Mouse (Mus musculus): ENCODE measurements around the gene Tet3. TPM values are rescaled to one million over a fixed set of nuclear protein-coding genes. Genes with fewer than 3 reads are reported as not detected.

The Tet3 gene
- polyA plus RNA-seq, 1 experiment from 2014 or later: 66.1 TPM

DNA sequence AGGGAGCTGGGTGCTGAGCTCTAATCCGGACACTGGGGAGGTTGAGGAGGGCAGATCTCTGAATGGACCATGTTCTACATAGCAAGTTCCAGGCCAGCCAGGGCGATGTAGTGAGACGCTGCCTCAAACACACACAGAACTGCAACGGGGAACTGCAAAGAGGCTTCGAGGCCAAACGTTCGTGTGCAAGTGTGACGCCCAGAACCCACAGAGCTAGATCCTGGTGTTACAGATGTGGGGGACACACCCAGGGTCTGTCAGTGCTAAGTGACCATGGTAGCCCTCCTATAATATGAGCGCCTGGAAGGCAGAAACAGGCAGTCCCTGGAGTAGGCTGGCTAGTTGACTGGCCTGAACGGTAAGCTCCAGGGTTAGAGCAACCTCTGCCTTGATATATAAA is 101.4 kb downstream of the Tet3 start:
- H3K4me2 ChIP-seq (replicated peaks): no peak overlapping the region
- no peaks in the 10 kb centered on the region for H3K9me3 ChIP-seq (replicated peaks)
- no peak overlapping the region for H3K9ac ChIP-seq
- H3K27ac ChIP-seq (replicated peaks): no peak overlapping the region
- WGBS: 90% methylated on average over 10 of the region's 10 CpGs
- H3K36me3 ChIP-seq: peaks cover 52% of the 10 kb centered on the region
- ATAC-seq (ENCODE audit: insufficient number of reproducible peaks, low FRiP score, low TSS enrichment, low read depth): no peak
- H3K4me1 ChIP-seq: no peaks in the 10 kb centered on the region
- H3K27me3 ChIP-seq: no peaks in the 10 kb centered on the region
- no peak overlapping the region for H3K4me3 ChIP-seq (replicated peaks)

DNA sequence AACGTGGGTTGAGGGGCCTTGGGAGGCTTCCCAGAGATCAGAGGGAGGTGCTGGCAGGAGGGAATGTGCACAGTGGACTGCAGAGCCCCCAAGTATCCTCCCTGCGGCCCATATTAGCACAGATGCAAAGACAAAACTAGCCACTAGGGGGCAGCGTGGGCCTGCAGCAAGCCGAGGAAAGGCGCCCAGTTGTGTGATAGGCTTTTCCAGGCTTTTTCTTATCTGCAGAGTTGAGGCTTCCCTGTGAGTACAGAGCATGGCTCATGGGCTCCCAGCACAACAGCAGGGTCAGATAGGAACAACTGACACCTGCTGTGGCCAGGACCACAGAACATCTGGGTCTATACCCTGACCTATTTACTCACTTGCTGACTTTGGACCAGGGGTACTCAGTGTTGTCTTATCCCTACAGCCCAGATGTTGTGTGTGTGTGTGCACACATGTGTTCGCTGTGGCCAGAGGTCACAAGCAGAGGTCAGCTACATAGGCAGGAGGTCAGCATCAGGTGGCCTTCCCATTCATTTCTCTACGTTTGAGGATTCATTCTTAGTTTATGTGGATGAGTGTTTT is 102.2 kb downstream of the Tet3 start:
- Histone ChIP-seq H3K4me1 (no peaks in the 10 kb centered on the region), H3K27me3 (no peaks in the 10 kb centered on the region), H3K36me3 (peaks cover 52% of the 10 kb centered on the region), H3K9me3 (replicated peaks) (no peaks in the 10 kb centered on the region), H3K27ac (replicated peaks) (no peak overlapping the region), H3K4me2 (replicated peaks) (no peak overlapping the region), H3K9ac (no peak overlapping the region), H3K4me3 (replicated peaks) (no peak overlapping the region)
- WGBS: 25% methylated on average over 7 of the region's 7 CpGs
- 0 out of 2 replicates have a peak, but pooled peaks have one; percentile 22 for ATAC-seq (ENCODE audit: insufficient number of reproducible peaks, low FRiP score, low TSS enrichment, low read depth)

DNA sequence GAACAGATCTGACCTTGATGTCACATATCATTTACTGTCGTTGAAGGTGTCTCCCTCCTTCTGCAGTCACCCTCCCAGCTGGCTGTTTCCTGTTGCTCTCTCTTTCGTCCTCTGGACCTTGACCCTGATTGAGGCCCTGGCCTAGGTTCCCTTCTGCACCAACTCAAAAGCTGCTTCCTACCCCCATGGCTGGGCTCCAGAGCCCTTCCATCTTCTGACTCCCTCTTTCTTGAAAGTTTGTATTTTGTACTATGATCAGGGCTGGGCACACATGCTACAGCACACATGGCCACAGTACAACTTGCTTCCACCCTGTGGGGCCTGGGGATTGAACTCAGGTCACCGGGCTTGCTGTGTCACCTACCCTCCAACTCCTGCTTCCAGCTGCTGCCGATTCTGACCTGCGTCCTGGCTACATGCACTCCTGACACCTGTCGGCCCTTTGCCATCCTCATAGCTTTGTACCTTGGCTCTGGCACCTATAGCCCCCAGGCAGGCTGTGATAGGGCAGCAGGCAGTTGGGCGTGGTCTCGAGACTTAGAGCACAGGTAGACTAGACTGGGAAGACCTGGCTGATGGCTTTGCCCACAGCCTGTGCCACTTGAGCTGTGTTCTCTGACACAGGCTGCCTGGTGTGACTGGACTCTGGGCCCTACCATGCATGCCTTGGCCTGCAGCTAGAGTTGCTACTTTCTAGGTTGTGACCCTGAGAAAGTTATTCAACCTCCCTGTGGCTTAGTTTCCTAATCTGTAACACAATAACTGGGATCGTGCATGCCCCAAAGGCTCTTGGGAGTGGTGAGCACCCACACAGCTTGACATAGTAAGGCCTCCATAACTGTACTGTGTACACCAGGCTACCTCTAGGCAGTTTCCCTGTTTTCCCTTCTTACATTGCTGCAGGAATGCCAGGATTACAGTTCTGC is 103.8 kb downstream of the Tet3 start:
- H3K4me2 ChIP-seq (replicated peaks): no peak overlapping the region
- peaks cover 50% of the 10 kb centered on the region for H3K36me3 ChIP-seq
- no peak for ATAC-seq (ENCODE audit: insufficient number of reproducible peaks, low FRiP score, low TSS enrichment, low read depth)
- peaks cover 5% of the 10 kb centered on the region for H3K4me1 ChIP-seq
- H3K9ac ChIP-seq: no peak overlapping the region
- no peaks in the 10 kb centered on the region for H3K9me3 ChIP-seq (replicated peaks)
- no peak overlapping the region for H3K27ac ChIP-seq (replicated peaks)
- H3K4me3 ChIP-seq (replicated peaks): no peak overlapping the region
- H3K27me3 ChIP-seq: no peaks in the 10 kb centered on the region
- 73% methylated on average over 9 of the region's 9 CpGs for WGBS

DNA sequence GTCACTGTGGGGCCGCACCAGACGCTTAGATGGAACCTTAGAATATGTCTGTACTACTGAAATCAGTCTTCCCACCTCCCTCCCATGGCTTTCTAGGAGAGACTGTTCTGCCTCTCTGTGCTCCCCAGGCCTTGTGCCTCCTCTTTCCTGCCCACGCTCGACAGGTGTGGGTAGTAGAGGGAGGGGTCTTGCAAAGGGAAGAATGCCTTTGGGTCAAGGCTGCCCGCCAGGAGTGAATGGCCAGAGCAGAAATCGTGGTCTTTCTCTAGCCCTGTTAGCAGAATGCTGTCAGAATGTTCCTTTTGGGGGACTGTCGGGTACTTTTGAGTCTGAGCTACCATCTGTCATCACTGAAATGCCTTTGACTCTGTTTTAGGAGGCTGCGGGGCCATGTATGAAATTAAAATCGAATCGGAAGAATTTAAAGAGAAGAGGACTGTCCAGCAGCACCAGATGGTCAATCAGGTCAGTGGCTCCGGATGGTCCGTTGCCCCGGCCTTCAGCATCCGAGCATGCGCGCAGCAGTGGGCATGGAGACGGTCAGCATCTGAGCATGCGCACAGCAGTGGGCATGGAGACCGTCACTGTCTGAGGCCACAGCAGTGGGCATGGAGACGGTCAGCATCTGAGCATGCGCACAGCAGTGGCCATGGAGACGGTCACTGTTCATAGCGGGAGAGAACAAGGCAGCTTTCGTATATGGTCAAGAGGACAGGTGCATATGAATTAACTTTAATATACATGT is 106.0 kb downstream of the Tet3 start:
- no peak overlapping the region for H3K4me2 ChIP-seq (replicated peaks)
- H3K9me3 ChIP-seq (replicated peaks): no peaks in the 10 kb centered on the region
- ATAC-seq (ENCODE audit: insufficient number of reproducible peaks, low FRiP score, low TSS enrichment, low read depth): no peak
- H3K9ac ChIP-seq: no peak overlapping the region
- H3K27me3 ChIP-seq: no peaks in the 10 kb centered on the region
- H3K36me3 ChIP-seq: peaks cover 29% of the 10 kb centered on the region
- H3K4me1 ChIP-seq: peaks cover 15% of the 10 kb centered on the region
- WGBS: 93% methylated on average over 24 of the region's 24 CpGs
- no peak overlapping the region for H3K27ac ChIP-seq (replicated peaks)
- no peak overlapping the region for H3K4me3 ChIP-seq (replicated peaks)

DNA sequence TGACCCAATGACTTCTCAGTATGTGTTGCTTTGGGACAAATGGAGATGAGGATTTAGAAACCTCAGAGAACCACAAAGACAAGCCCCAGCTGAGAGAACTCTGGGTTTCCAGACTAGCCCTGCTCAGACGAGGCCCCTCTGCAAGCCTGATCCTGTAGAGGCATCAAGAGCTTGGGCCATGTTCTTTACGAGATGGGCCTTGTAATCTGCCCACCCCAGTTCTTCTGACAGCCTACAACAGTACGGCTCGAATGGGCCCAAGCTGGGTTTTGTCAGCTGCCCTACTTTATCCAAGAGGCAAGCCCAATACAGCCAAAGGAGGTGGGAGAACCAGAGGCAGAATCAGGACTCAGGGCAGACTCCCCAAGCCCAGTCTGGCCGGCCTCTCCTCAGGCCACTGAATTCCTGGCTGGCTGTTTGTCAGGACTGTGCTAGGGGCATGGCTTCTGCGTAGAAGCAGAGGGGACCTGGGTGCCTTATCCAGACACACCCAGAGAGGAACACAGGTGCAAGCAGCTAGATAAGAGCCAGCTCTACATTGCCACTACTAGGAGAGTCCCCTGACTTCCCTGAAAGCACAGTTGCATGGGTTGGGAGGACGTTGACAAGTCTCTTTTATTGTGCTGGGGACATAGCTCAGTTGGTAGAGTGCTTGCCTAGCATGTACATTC is 107.3 kb downstream of the Tet3 start:
- no peak for ATAC-seq (ENCODE audit: insufficient number of reproducible peaks, low FRiP score, low TSS enrichment, low read depth)
- Histone ChIP-seq H3K9ac (no peak overlapping the region), H3K27me3 (no peaks in the 10 kb centered on the region), H3K36me3 (peaks cover 25% of the 10 kb centered on the region), H3K4me1 (peaks cover 15% of the 10 kb centered on the region), H3K9me3 (replicated peaks) (no peaks in the 10 kb centered on the region), H3K4me2 (replicated peaks) (no peak overlapping the region), H3K27ac (replicated peaks) (no peak overlapping the region), H3K4me3 (replicated peaks) (no peak overlapping the region)
- 72% methylated on average over 7 of the region's 7 CpGs for WGBS

DNA sequence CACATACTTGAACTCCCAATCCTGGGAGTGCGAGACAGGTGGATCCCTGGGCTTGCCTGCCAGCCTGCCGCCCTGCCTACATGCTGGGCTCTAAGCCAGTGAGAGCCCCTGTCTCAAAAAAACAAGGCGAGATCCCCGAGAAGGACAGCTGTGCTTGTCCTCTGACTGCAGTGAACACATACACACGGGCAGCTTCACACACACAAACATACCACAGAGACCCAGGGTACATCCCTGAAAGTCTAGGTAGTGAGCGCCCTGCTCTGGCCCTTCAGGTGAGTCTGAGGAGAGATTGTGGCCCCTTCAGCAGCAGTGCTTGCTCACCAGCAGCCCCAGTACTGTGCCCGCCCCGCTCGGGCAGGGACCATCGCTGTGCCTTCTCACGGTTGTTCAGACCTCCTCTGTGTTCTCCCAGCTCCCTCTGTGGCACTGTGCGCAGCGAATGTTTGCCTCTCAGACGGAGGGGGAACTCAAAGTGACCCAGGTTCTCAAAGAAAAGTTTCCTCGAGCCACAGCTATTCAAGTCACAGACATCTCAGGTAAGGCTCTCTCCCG is 108.0 kb downstream of the Tet3 start:
- Histone ChIP-seq H3K4me3 (replicated peaks) (no peak overlapping the region), H3K27ac (replicated peaks) (no peak overlapping the region), H3K9me3 (replicated peaks) (no peaks in the 10 kb centered on the region), H3K9ac (no peak overlapping the region), H3K27me3 (no peaks in the 10 kb centered on the region), H3K36me3 (peaks cover 25% of the 10 kb centered on the region), H3K4me2 (replicated peaks) (no peak overlapping the region), H3K4me1 (peaks cover 15% of the 10 kb centered on the region)
- ATAC-seq (ENCODE audit: insufficient number of reproducible peaks, low FRiP score, low TSS enrichment, low read depth): no peak
- WGBS: 88% methylated on average over 16 of the region's 16 CpGs

DNA sequence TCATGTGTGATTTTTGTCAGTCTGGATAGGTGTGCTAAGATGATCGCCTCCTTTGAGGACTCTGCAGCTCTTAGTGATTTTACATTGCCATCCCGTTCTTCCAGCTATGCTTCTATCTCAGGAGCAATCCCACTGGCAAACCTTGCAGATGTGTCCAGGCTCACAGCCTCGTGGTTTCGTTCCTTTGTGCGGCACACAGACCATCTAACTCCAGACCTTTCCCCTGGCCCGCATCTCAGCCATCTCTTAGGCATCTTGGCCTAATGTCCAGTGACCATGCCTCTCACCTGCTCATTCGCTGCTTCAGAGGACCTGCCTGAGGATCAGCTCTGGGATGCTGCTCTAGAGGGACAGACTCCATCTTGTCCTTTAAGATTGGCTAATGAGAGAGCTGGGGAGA is 108.7 kb downstream of the Tet3 start:
- Histone ChIP-seq H3K9ac (peak overlapping the region; percentile 94), H3K4me3 (replicated peaks) (peak overlapping the region; percentile 93), H3K4me1 (peaks cover 15% of the 10 kb centered on the region), H3K27me3 (no peaks in the 10 kb centered on the region), H3K36me3 (peaks cover 18% of the 10 kb centered on the region), H3K9me3 (replicated peaks) (no peaks in the 10 kb centered on the region), H3K27ac (replicated peaks) (no peak overlapping the region), H3K4me2 (replicated peaks) (peak overlapping the region; percentile 79)
- 79% methylated on average over 7 of the region's 7 CpGs for WGBS
- no peak for ATAC-seq (ENCODE audit: insufficient number of reproducible peaks, low FRiP score, low TSS enrichment, low read depth)

DNA sequence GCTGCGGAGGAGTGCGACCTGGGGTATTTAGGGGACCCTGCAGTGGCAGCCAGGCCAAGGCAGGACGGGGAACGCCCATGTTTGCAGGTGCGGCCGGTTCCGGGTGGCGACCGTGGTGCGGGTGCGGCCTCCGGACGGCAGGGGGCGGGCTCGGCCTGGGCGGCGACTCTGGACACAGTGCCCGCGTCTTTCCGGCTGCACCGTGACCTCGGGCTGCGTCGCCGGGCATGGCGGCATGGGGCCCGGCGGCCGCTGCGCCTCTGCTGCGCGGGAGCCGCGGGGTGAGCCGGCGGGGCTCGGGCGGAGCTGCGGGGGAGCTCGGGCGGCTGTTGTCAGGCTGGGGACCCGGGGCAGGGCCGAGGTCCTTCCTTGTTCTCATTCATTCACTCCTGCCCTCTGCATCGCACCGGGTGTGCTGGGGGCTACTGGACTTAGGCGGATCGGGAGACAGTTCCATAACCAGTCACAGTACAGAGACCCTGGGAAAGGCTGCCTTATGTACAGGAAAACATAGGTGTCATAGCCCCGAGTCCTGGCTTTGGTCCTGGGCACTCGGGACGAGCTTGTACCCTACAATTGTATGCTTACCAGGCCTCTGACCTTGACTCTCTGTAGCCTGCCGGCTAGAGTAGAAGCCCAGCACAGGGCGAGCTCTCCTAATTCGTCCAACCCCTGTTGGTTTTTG is 109.5 kb downstream of the Tet3 start:
- peak overlapping the region; percentile 93 for H3K4me3 ChIP-seq (replicated peaks)
- under 1% methylated on average over 50 of the region's 53 CpGs for WGBS
- peaks cover 11% of the 10 kb centered on the region for H3K36me3 ChIP-seq
- no peak overlapping the region; the same call in 1 of the 2 replicates for H3K27ac ChIP-seq (replicated peaks)
- H3K27me3 ChIP-seq: no peaks in the 10 kb centered on the region
- peak overlapping the region; percentile 79 for H3K4me2 ChIP-seq (replicated peaks)
- peaks cover 15% of the 10 kb centered on the region for H3K4me1 ChIP-seq
- H3K9ac ChIP-seq: peak overlapping the region; percentile 94
- no peaks in the 10 kb centered on the region for H3K9me3 ChIP-seq (replicated peaks)
- peak; percentile 90 for ATAC-seq (ENCODE audit: insufficient number of reproducible peaks, low FRiP score, low TSS enrichment, low read depth)

DNA sequence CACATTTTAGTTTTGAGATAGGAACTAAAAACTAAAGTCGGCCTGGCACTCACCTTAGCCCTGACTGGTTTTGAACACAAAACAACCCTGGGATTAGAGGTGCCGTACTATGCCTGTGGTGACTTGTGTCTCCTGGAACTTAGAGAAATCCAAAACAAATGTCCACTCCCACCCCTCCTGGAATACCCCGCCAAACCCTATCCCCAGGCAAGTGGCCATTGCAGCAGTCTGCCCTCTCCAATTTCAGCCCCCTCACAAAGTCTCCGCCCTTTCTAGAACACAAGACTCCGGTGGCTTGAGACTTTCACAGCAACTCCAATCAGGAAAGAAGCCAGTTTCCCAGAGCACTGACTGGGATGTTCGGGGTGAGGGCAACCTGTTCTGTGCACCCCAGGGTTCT is 110.0 kb downstream of the Tet3 start, which contains the start of gene Bola3:
Bola3 (plus strand) TSS at position 275 of the 400 bp plus-strand sequence.
- Histone ChIP-seq H3K27me3 (no peaks in the 10 kb centered on the region), H3K4me3 (replicated peaks) (peak within 1 kb of the TSS; percentile 93), H3K27ac (replicated peaks) (no peak within 1 kb of the TSS; the same call in 1 of the 2 replicates), H3K9ac (peak within 1 kb of the TSS; percentile 94), H3K4me1 (peaks cover 15% of the 10 kb centered on the region), H3K4me2 (replicated peaks) (peak within 1 kb of the TSS; percentile 79), H3K9me3 (replicated peaks) (no peaks in the 10 kb centered on the region), H3K36me3 (peaks cover 6% of the 10 kb centered on the region)
- peak; percentile 58 for ATAC-seq (ENCODE audit: insufficient number of reproducible peaks, low FRiP score, low TSS enrichment, low read depth)
- 19% methylated on average over 6 of the region's 6 CpGs for WGBS

DNA sequence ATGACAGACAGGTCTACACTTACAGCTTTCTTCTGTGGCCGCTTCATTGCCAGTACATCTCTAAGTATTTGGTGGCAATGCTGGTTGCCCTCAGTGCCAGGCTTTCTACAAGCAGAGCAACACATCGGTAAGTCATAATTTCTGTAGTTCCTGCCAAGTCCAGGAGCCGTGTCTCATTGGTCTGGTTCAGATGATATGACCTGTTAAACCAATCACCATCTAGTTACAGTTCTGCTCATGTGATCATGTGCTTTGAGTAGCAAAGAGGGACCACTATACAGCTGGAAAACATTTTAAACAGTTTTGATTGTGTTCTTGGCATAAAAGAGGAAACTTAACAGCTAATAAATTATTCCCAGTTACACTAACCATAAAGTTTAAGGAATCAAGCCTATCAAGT is 111.0 kb downstream of the Tet3 start:
- H3K36me3 ChIP-seq: peaks cover 3% of the 10 kb centered on the region

More for the DNA sequence above, 111.0 kb downstream of the Tet3 start:
- Histone ChIP-seq H3K9ac (no peak overlapping the region), H3K4me1 (peaks cover 15% of the 10 kb centered on the region), H3K4me3 (replicated peaks) (no peak overlapping the region), H3K27ac (replicated peaks) (no peak overlapping the region), H3K27me3 (no peaks in the 10 kb centered on the region), H3K4me2 (replicated peaks) (no peak overlapping the region), H3K9me3 (replicated peaks) (no peaks in the 10 kb centered on the region)
- 82% methylated on average over 3 of the region's 3 CpGs for WGBS
- ATAC-seq (ENCODE audit: insufficient number of reproducible peaks, low FRiP score, low TSS enrichment, low read depth): no peak
